Mouse (Mus musculus) MEL (cell line): ENCODE data around the gene Btn2a2. TPM values are rescaled to one million over a fixed set of nuclear protein-coding genes. Genes with fewer than 3 reads are reported as not detected.

Experiments
- DNase-seq: peaks from one replicate; pipeline ENCODE4 v3.0.0; 2011; ENCODE audit warnings: low read depth, low spot score
- H3K27ac ChIP-seq: 2 replicates; pipeline ENCODE4 v1.5.1; 2012; ENCODE audit warnings: low read depth, mild to moderate bottlenecking, control low read depth, low read length, moderate library complexity; ENCODE audit not compliant: control insufficient read depth
- H3K27me3 ChIP-seq, 2 experiments: fragments of 150-350 bp in 1 of 2; sonication (generic) in 1 of 2; 2 replicates each; pipeline ENCODE4 v1.6.1; 2012; ENCODE audit warnings: low read length in 2 of 2, mild to moderate bottlenecking in 2 of 2, improper control_type of control experiment in 1 of 2, moderate library complexity in 1 of 2; ENCODE audit not compliant: insufficient read depth in 2 of 2, control insufficient read depth in 1 of 2
- H3K36me3 ChIP-seq, 2 experiments: 2 replicates each; pipeline ENCODE4 v1.6.1; 2012 to 2014; ENCODE audit warnings: low read length in 2 of 2, improper control_type of control experiment in 1 of 2, inconsistent platforms in 1 of 2, mild to moderate bottlenecking in 1 of 2; ENCODE audit not compliant: insufficient read depth in 2 of 2, control insufficient read depth in 1 of 2
- H3K4me1 ChIP-seq, 2 experiments: fragments of 150-350 bp in 1 of 2; sonication (generic) in 1 of 2; 2 replicates each; pipeline ENCODE4 v1.6.1; 2012; ENCODE audit warnings: low read length in 2 of 2, improper control_type of control experiment in 1 of 2, mild to moderate bottlenecking in 1 of 2; ENCODE audit not compliant: insufficient read depth in 2 of 2, control insufficient read depth in 1 of 2
- H3K4me3 ChIP-seq, 2 experiments: fragments of 150-350 bp in 1 of 2; sonication (generic) in 1 of 2; 2 replicates each; pipeline ENCODE4 v1.5.1; 2012; ENCODE audit warnings: low read depth in 2 of 2, low read length in 2 of 2, mild to moderate bottlenecking in 2 of 2, moderate library complexity in 2 of 2, control low read depth in 1 of 2, improper control_type of control experiment in 1 of 2; ENCODE audit not compliant: control insufficient read depth in 1 of 2, insufficient read depth in 1 of 2
- H3K79me2 ChIP-seq: 2 replicates; pipeline ENCODE4 v1.6.1; 2012; ENCODE audit warnings: mild to moderate bottlenecking, low read length, moderate library complexity; ENCODE audit not compliant: control insufficient read depth, poor library complexity, insufficient read depth
- H3K9ac ChIP-seq: 2 replicates; pipeline ENCODE4 v1.6.1; 2012; ENCODE audit warnings: low read depth, mild to moderate bottlenecking, control low read depth, low read length, moderate library complexity; ENCODE audit not compliant: control insufficient read depth, poor library complexity, severe bottlenecking
- H3K9me3 ChIP-seq: fragments of 150-350 bp; sonication (generic); replicated peaks from 2 replicates; pipeline ENCODE4 v1.6.1; 2012; ENCODE audit warnings: mild to moderate bottlenecking, low read length, improper control_type of control experiment, moderate library complexity; ENCODE audit not compliant: insufficient read depth
- CHD1 ChIP-seq: IDR thresholded peaks from 2 replicates; pipeline ENCODE4 v1.6.1; 2012; ENCODE audit warnings: low read depth, mild to moderate bottlenecking, inconsistent platforms, low read length, improper control_type of control experiment
- CHD2 ChIP-seq: IDR thresholded peaks from 2 replicates; pipeline ENCODE4 v1.6.1; 2011; ENCODE audit warnings: low read length, improper control_type of control experiment
- CTCF ChIP-seq, 3 experiments: IDR thresholded peaks in 2 of 3; conservative IDR thresholded peaks in 1 of 3; 2 replicates each; pipeline ENCODE4 v1.5.1; 2011 to 2012; ENCODE audit warnings: low read length in 3 of 3, low read depth in 2 of 3, mild to moderate bottlenecking in 2 of 3, improper control_type of control experiment in 1 of 3, inconsistent platforms in 1 of 3, mixed read lengths in 1 of 3, moderate library complexity in 1 of 3; ENCODE audit not compliant: control insufficient read depth in 1 of 3, insufficient read depth in 1 of 3, poor library complexity in 1 of 3, severe bottlenecking in 1 of 3
- ELF1 ChIP-seq: IDR thresholded peaks from 2 replicates; pipeline ENCODE4 v1.6.1; 2014; ENCODE audit warnings: low read depth, mild to moderate bottlenecking, inconsistent platforms, low read length, improper control_type of control experiment, moderate library complexity
- EP300 ChIP-seq, 2 experiments: IDR thresholded peaks; 2 replicates each; pipeline ENCODE4 v1.6.1; 2011; ENCODE audit warnings: improper control_type of control experiment in 2 of 2, low read length in 2 of 2, low read depth in 1 of 2, mild to moderate bottlenecking in 1 of 2
- GABPA ChIP-seq: IDR thresholded peaks from 2 replicates; pipeline ENCODE4 v1.6.1; 2012; ENCODE audit warnings: low read depth, mild to moderate bottlenecking, inconsistent platforms, low read length, improper control_type of control experiment, moderate library complexity
- GATA1 ChIP-seq: IDR thresholded peaks from 2 replicates; pipeline ENCODE4 v1.6.1; 2011; ENCODE audit warnings: low read depth, low read length, improper control_type of control experiment
- HCFC1 ChIP-seq: IDR thresholded peaks from 2 replicates; pipeline ENCODE4 v1.6.1; 2012; ENCODE audit warnings: low read depth, mild to moderate bottlenecking, inconsistent platforms, low read length, improper control_type of control experiment, moderate library complexity
- MEF2A ChIP-seq: IDR thresholded peaks from 2 replicates; pipeline ENCODE4 v1.6.1; 2014; ENCODE audit warnings: low read depth, mild to moderate bottlenecking, inconsistent platforms, low read length, improper control_type of control experiment; ENCODE audit not compliant: poor library complexity, insufficient replicate concordance, severe bottlenecking; ENCODE audit errors: extremely low read depth
- MXI1 ChIP-seq: IDR thresholded peaks from 2 replicates; pipeline ENCODE4 v1.6.1; 2011; ENCODE audit warnings: mild to moderate bottlenecking, low read depth, low read length, improper control_type of control experiment
- POLR2AphosphoS2 ChIP-seq: IDR thresholded peaks from 2 replicates; pipeline ENCODE4 v1.6.1; 2011; ENCODE audit warnings: low read length, improper control_type of control experiment
- RCOR1 ChIP-seq: IDR thresholded peaks from 2 replicates; pipeline ENCODE4 v1.6.1; 2012; ENCODE audit warnings: low read depth, mild to moderate bottlenecking, inconsistent platforms, low read length, improper control_type of control experiment
- SMC3 ChIP-seq: IDR thresholded peaks from 2 replicates; pipeline ENCODE4 v1.6.1; 2011; ENCODE audit warnings: low read depth, low read length, improper control_type of control experiment
- TAL1 ChIP-seq: IDR thresholded peaks from 2 replicates; pipeline ENCODE4 v1.6.1; 2012; ENCODE audit warnings: mild to moderate bottlenecking, inconsistent platforms, low read length, moderate library complexity, mixed read lengths
- TBP ChIP-seq: IDR thresholded peaks from 2 replicates; pipeline ENCODE4 v1.8.0; 2011; ENCODE audit warnings: low read depth, low read length, improper control_type of control experiment
- USF1 ChIP-seq: IDR thresholded peaks from 2 replicates; pipeline ENCODE4 v1.6.1; 2014; ENCODE audit warnings: low read depth, mild to moderate bottlenecking, inconsistent platforms, low read length, improper control_type of control experiment, moderate library complexity
- USF2 ChIP-seq, 2 experiments: IDR thresholded peaks; 2 replicates each; pipeline ENCODE4 v1.6.1; 2011 to 2012; ENCODE audit warnings: improper control_type of control experiment in 2 of 2, low read length in 2 of 2, borderline replicate concordance in 1 of 2, inconsistent platforms in 1 of 2, low read depth in 1 of 2, mild to moderate bottlenecking in 1 of 2; ENCODE audit not compliant: insufficient read depth in 1 of 2
- ZC3H11A ChIP-seq: IDR thresholded peaks from 2 replicates; pipeline ENCODE4 v1.6.1; 2012; ENCODE audit warnings: low read depth, mild to moderate bottlenecking, inconsistent platforms, low read length, improper control_type of control experiment
- ZKSCAN1 ChIP-seq: IDR thresholded peaks from 2 replicates; pipeline ENCODE4 v1.6.1; 2012; ENCODE audit warnings: low read depth, mild to moderate bottlenecking, inconsistent platforms, low read length, improper control_type of control experiment, moderate library complexity
- ZNF384 ChIP-seq: IDR thresholded peaks from 2 replicates; pipeline ENCODE4 v1.6.1; 2012; ENCODE audit warnings: low read depth, mild to moderate bottlenecking, inconsistent platforms, low read length, improper control_type of control experiment
- polyA plus RNA-seq, 2 experiments: library from polyadenylated mRNA; stranded (reverse) in 1 of 2; unstranded in 1 of 2; fragments of >175 nt in 1 of 2; fragments of >200 nt in 1 of 2; gene quantifications; 2 replicates each; pipeline versions ENCODE4 v1.2.1 to v1.2.4; 2012; ENCODE audit warnings: low replicate concordance in 2 of 2, low read depth in 1 of 2; ENCODE audit not compliant: insufficient read length in 2 of 2, insufficient read depth in 1 of 2, missing spikeins in 1 of 2
- total RNA-seq: library from RNA; depleted of rRNA; stranded (reverse); fragments of 300-350 nt; gene quantifications from 2 replicates; pipeline ENCODE4 v1.2.3, GENCODE M21; 2012

Gene Btn2a2
- total and polyA plus RNA-seq, 3 experiments, result not detected

- TF ChIP-seq ZNF384, result no peak
- TF ChIP-seq ELF1, result no peak
- TF ChIP-seq ZKSCAN1, result no peak
- 0 out of 2 replicates have a peak, but pooled peaks have one; percentile 4 for TF ChIP-seq GATA1
- peak; percentile 100 for TF ChIP-seq TBP
- no peak for TF ChIP-seq TAL1
- TF ChIP-seq MXI1, result no peak
- no peak for TF ChIP-seq HCFC1
- peak; percentile 70 for DNase-seq
- Histone ChIP-seq H3K27ac (no peak overlapping the region), H3K9me3 (no peaks in the 10 kb centered on the region), H3K36me3 (no peaks in the 10 kb centered on the region), H3K9ac (peak overlapping the region; percentile 63), H3K27me3 (no peaks in the 10 kb centered on the region), H3K4me3 (peak overlapping the region; percentile 48 to 71), H3K4me1 (peaks cover 0 to 7% of the 10 kb centered on the region in 2 experiments; a peak in 1 of 4 replicates), H3K79me2 (no peaks in the 10 kb centered on the region; the same call in 1 of the 2 replicates)
Measured at GRCm38 (mm10) chr13:23438521-23438920, 50.1 kb downstream of the Btn2a2 start.

DNA sequence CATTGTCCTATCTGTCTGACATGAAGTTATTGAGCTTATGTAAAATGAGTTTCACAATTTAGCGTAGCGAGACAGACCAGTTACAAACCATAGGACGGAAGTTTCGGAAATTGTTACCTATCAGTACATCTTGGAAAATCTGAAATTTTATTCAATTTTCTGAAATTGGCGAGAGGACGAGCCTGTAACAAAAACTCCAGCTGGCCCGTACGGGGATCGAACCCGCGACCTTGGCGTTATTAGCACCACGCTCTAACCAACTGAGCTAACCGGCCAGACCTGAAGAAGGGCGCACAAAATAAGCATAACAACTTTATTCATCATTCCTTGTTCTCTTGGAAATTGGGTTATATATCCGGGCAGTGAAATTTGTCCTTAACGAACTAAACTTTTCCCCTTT is 50.7 kb downstream of the Btn2a2 start:
- Histone ChIP-seq H3K9ac (peak overlapping the region; percentile 68), H3K36me3 (no peaks in the 10 kb centered on the region), H3K27ac (no peak overlapping the region), H3K4me1 (peaks cover 0 to 7% of the 10 kb centered on the region in 2 experiments; a peak in 1 of 4 replicates), H3K27me3 (no peaks in the 10 kb centered on the region), H3K79me2 (no peaks in the 10 kb centered on the region; the same call in 1 of the 2 replicates), H3K4me3 (peak overlapping the region; percentile 48 to 71), H3K9me3 (no peaks in the 10 kb centered on the region)
- no peak for TF ChIP-seq CHD2
- peak; percentile 100 for TF ChIP-seq TBP
- no peak for TF ChIP-seq SMC3
- TF ChIP-seq GABPA, result no peak
- no peak for TF ChIP-seq POLR2AphosphoS2
- no peak for TF ChIP-seq USF2 (IDR thresholded peaks at IDR 0.05; ENCODE audit: borderline replicate concordance in 1 of 2, insufficient read depth in 1 of 2, low read depth in 1 of 2, low read length in 2 of 2)
- no peak for TF ChIP-seq CHD1
- TF ChIP-seq ZNF384, result no peak
- TF ChIP-seq MXI1, result no peak
- TF ChIP-seq ZC3H11A, result no peak
- TF ChIP-seq CTCF (IDR thresholded peaks at IDR 0.05 in 2 of 3, conservative IDR thresholded peaks at IDR 0.05 in 1 of 3; ENCODE audit: control insufficient read depth in 1 of 3, insufficient read depth in 1 of 3, low read depth in 2 of 3, low read length in 3 of 3, poor library complexity in 1 of 3, severe bottlenecking in 1 of 3), result no peak
- TF ChIP-seq GATA1, result peak; percentile 38
- no peak for TF ChIP-seq RCOR1
- TF ChIP-seq USF1, result no peak
- TF ChIP-seq TAL1, result no peak
- no peak for TF ChIP-seq MEF2A
- TF ChIP-seq EP300 (IDR thresholded peaks at IDR 0.05; ENCODE audit: low read depth in 1 of 2, low read length in 2 of 2), result no peak
- peak; percentile 85 for DNase-seq
